Mouse (Mus musculus) MEL (cell line): Measurements from ENCODE around the gene Camta1. TPM values are rescaled to one million over a fixed set of nuclear protein-coding genes. Genes with fewer than 3 reads are reported as not detected.

Experiments
- DNase-seq: peaks from one replicate; pipeline ENCODE4 v3.0.0; 2011; ENCODE audit warnings: low read depth, low spot score
- H3K27ac ChIP-seq: 2 replicates; pipeline ENCODE4 v1.5.1; 2012; ENCODE audit warnings: low read depth, mild to moderate bottlenecking, control low read depth, low read length, moderate library complexity; ENCODE audit not compliant: control insufficient read depth
- H3K27me3 ChIP-seq, 2 experiments: fragments of 150-350 bp in 1 of 2; sonication (generic) in 1 of 2; 2 replicates each; pipeline ENCODE4 v1.6.1; 2012; ENCODE audit warnings: low read length in 2 of 2, mild to moderate bottlenecking in 2 of 2, improper control_type of control experiment in 1 of 2, moderate library complexity in 1 of 2; ENCODE audit not compliant: insufficient read depth in 2 of 2, control insufficient read depth in 1 of 2
- H3K36me3 ChIP-seq, 2 experiments: 2 replicates each; pipeline ENCODE4 v1.6.1; 2012 to 2014; ENCODE audit warnings: low read length in 2 of 2, improper control_type of control experiment in 1 of 2, inconsistent platforms in 1 of 2, mild to moderate bottlenecking in 1 of 2; ENCODE audit not compliant: insufficient read depth in 2 of 2, control insufficient read depth in 1 of 2
- H3K4me1 ChIP-seq, 2 experiments: fragments of 150-350 bp in 1 of 2; sonication (generic) in 1 of 2; 2 replicates each; pipeline ENCODE4 v1.6.1; 2012; ENCODE audit warnings: low read length in 2 of 2, improper control_type of control experiment in 1 of 2, mild to moderate bottlenecking in 1 of 2; ENCODE audit not compliant: insufficient read depth in 2 of 2, control insufficient read depth in 1 of 2
- H3K4me3 ChIP-seq, 2 experiments: fragments of 150-350 bp in 1 of 2; sonication (generic) in 1 of 2; 2 replicates each; pipeline ENCODE4 v1.5.1; 2012; ENCODE audit warnings: low read depth in 2 of 2, low read length in 2 of 2, mild to moderate bottlenecking in 2 of 2, moderate library complexity in 2 of 2, control low read depth in 1 of 2, improper control_type of control experiment in 1 of 2; ENCODE audit not compliant: control insufficient read depth in 1 of 2, insufficient read depth in 1 of 2
- H3K79me2 ChIP-seq: 2 replicates; pipeline ENCODE4 v1.6.1; 2012; ENCODE audit warnings: mild to moderate bottlenecking, low read length, moderate library complexity; ENCODE audit not compliant: control insufficient read depth, poor library complexity, insufficient read depth
- H3K9ac ChIP-seq: 2 replicates; pipeline ENCODE4 v1.6.1; 2012; ENCODE audit warnings: low read depth, mild to moderate bottlenecking, control low read depth, low read length, moderate library complexity; ENCODE audit not compliant: control insufficient read depth, poor library complexity, severe bottlenecking
- H3K9me3 ChIP-seq: fragments of 150-350 bp; sonication (generic); replicated peaks from 2 replicates; pipeline ENCODE4 v1.6.1; 2012; ENCODE audit warnings: mild to moderate bottlenecking, low read length, improper control_type of control experiment, moderate library complexity; ENCODE audit not compliant: insufficient read depth
- CTCF ChIP-seq, 3 experiments: IDR thresholded peaks in 2 of 3; conservative IDR thresholded peaks in 1 of 3; 2 replicates each; pipeline ENCODE4 v1.5.1; 2011 to 2012; ENCODE audit warnings: low read length in 3 of 3, low read depth in 2 of 3, mild to moderate bottlenecking in 2 of 3, improper control_type of control experiment in 1 of 3, inconsistent platforms in 1 of 3, mixed read lengths in 1 of 3, moderate library complexity in 1 of 3; ENCODE audit not compliant: control insufficient read depth in 1 of 3, insufficient read depth in 1 of 3, poor library complexity in 1 of 3, severe bottlenecking in 1 of 3
- E2F4 ChIP-seq: IDR thresholded peaks from 2 replicates; pipeline ENCODE4 v1.6.1; 2011; ENCODE audit warnings: low read depth, low read length, improper control_type of control experiment, borderline replicate concordance
- EP300 ChIP-seq, 2 experiments: IDR thresholded peaks; 2 replicates each; pipeline ENCODE4 v1.6.1; 2011; ENCODE audit warnings: improper control_type of control experiment in 2 of 2, low read length in 2 of 2, low read depth in 1 of 2, mild to moderate bottlenecking in 1 of 2
- ETS1 ChIP-seq: IDR thresholded peaks from 2 replicates; pipeline ENCODE4 v1.6.1; 2012; ENCODE audit warnings: low read depth, mild to moderate bottlenecking, inconsistent platforms, low read length, improper control_type of control experiment, moderate library complexity
- GABPA ChIP-seq: IDR thresholded peaks from 2 replicates; pipeline ENCODE4 v1.6.1; 2012; ENCODE audit warnings: low read depth, mild to moderate bottlenecking, inconsistent platforms, low read length, improper control_type of control experiment, moderate library complexity
- GATA1 ChIP-seq: IDR thresholded peaks from 2 replicates; pipeline ENCODE4 v1.6.1; 2011; ENCODE audit warnings: low read depth, low read length, improper control_type of control experiment
- HCFC1 ChIP-seq: IDR thresholded peaks from 2 replicates; pipeline ENCODE4 v1.6.1; 2012; ENCODE audit warnings: low read depth, mild to moderate bottlenecking, inconsistent platforms, low read length, improper control_type of control experiment, moderate library complexity
- KAT2A ChIP-seq: conservative IDR thresholded peaks from 2 replicates; pipeline ENCODE4 v1.6.1; 2012; ENCODE audit warnings: low read depth, low read length, improper control_type of control experiment, inconsistent platforms
- MAFK ChIP-seq: IDR thresholded peaks from 2 replicates; pipeline ENCODE4 v1.6.1; 2011; ENCODE audit warnings: low read depth, mild to moderate bottlenecking, low read length, improper control_type of control experiment, borderline replicate concordance
- MAX ChIP-seq: IDR thresholded peaks from 2 replicates; pipeline ENCODE4 v1.6.1; 2011; ENCODE audit warnings: low read length, improper control_type of control experiment
- MAZ ChIP-seq: IDR thresholded peaks from 2 replicates; pipeline ENCODE4 v1.6.1; 2012; ENCODE audit warnings: low read depth, mild to moderate bottlenecking, inconsistent platforms, low read length, improper control_type of control experiment
- NELFE ChIP-seq: IDR thresholded peaks from 2 replicates; pipeline ENCODE4 v1.6.1; 2011; ENCODE audit warnings: low read depth, low read length, improper control_type of control experiment
- NRF1 ChIP-seq: IDR thresholded peaks from 2 replicates; pipeline ENCODE4 v1.6.1; 2014; ENCODE audit warnings: low read depth, mild to moderate bottlenecking, inconsistent platforms, low read length, improper control_type of control experiment, moderate library complexity; ENCODE audit not compliant: poor library complexity, insufficient read depth, severe bottlenecking
- POLR2AphosphoS2 ChIP-seq: IDR thresholded peaks from 2 replicates; pipeline ENCODE4 v1.6.1; 2011; ENCODE audit warnings: low read length, improper control_type of control experiment
- POLR2AphosphoS5 ChIP-seq: IDR thresholded peaks from 2 replicates; pipeline ENCODE4 v1.6.1; 2012; ENCODE audit warnings: low read depth, borderline replicate concordance, mild to moderate bottlenecking, inconsistent platforms, low read length, moderate library complexity, mixed read lengths
- SMC3 ChIP-seq: IDR thresholded peaks from 2 replicates; pipeline ENCODE4 v1.6.1; 2011; ENCODE audit warnings: low read depth, low read length, improper control_type of control experiment
- TBP ChIP-seq: IDR thresholded peaks from 2 replicates; pipeline ENCODE4 v1.8.0; 2011; ENCODE audit warnings: low read depth, low read length, improper control_type of control experiment
- UBTF ChIP-seq: IDR thresholded peaks from 2 replicates; pipeline ENCODE4 v1.6.1; 2012; ENCODE audit warnings: low read depth, mild to moderate bottlenecking, inconsistent platforms, low read length, improper control_type of control experiment, moderate library complexity, borderline replicate concordance; ENCODE audit not compliant: insufficient read depth
- USF1 ChIP-seq: IDR thresholded peaks from 2 replicates; pipeline ENCODE4 v1.6.1; 2014; ENCODE audit warnings: low read depth, mild to moderate bottlenecking, inconsistent platforms, low read length, improper control_type of control experiment, moderate library complexity
- USF2 ChIP-seq, 2 experiments: IDR thresholded peaks; 2 replicates each; pipeline ENCODE4 v1.6.1; 2011 to 2012; ENCODE audit warnings: improper control_type of control experiment in 2 of 2, low read length in 2 of 2, borderline replicate concordance in 1 of 2, inconsistent platforms in 1 of 2, low read depth in 1 of 2, mild to moderate bottlenecking in 1 of 2; ENCODE audit not compliant: insufficient read depth in 1 of 2
- ZC3H11A ChIP-seq: IDR thresholded peaks from 2 replicates; pipeline ENCODE4 v1.6.1; 2012; ENCODE audit warnings: low read depth, mild to moderate bottlenecking, inconsistent platforms, low read length, improper control_type of control experiment
- ZKSCAN1 ChIP-seq: IDR thresholded peaks from 2 replicates; pipeline ENCODE4 v1.6.1; 2012; ENCODE audit warnings: low read depth, mild to moderate bottlenecking, inconsistent platforms, low read length, improper control_type of control experiment, moderate library complexity
- ZNF384 ChIP-seq: IDR thresholded peaks from 2 replicates; pipeline ENCODE4 v1.6.1; 2012; ENCODE audit warnings: low read depth, mild to moderate bottlenecking, inconsistent platforms, low read length, improper control_type of control experiment
- polyA plus RNA-seq, 2 experiments: library from polyadenylated mRNA; stranded (reverse) in 1 of 2; unstranded in 1 of 2; fragments of >175 nt in 1 of 2; fragments of >200 nt in 1 of 2; gene quantifications; 2 replicates each; pipeline versions ENCODE4 v1.2.1 to v1.2.4; 2012; ENCODE audit warnings: low replicate concordance in 2 of 2, low read depth in 1 of 2; ENCODE audit not compliant: insufficient read length in 2 of 2, insufficient read depth in 1 of 2, missing spikeins in 1 of 2
- total RNA-seq: library from RNA; depleted of rRNA; stranded (reverse); fragments of 300-350 nt; gene quantifications from 2 replicates; pipeline ENCODE4 v1.2.3, GENCODE M21; 2012

The Camta1 gene
- total and polyA plus RNA-seq, 3 experiments, result 28.2 to 87.5 TPM; not detected in 1

DNA sequence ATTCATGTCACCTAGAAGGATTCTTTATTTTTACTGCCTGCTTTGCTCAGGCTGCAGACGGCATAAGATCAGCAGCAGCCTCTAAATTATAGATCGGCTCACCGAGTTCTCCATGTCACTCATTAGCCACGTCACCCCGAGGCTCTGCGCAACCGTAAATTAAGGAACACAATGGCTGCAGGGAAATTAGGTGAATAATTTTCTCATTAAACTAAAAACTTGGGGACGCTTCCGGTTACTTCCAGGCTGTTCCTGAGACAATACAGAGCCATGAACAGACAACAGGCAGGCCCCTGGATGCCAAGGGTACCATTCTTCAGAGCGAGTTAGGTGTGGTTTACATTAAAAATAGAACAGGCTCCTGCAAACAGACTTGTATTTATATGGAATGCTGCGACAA is 472.3 kb downstream of the Camta1 start:
- H3K79me2 ChIP-seq, result no peaks in the 10 kb centered on the region
- no peak overlapping the region for H3K4me3 ChIP-seq
- no peaks in the 10 kb centered on the region for H3K27me3 ChIP-seq
- no peak overlapping the region for H3K27ac ChIP-seq
- no peak for DNase-seq
- TF ChIP-seq GATA1, result no peak
- no peak for TF ChIP-seq NRF1
- no peak for TF ChIP-seq TBP
- no peak for TF ChIP-seq POLR2AphosphoS5
- no peak for TF ChIP-seq MAFK
- no peak for TF ChIP-seq USF1
- no peak for TF ChIP-seq CTCF (IDR thresholded peaks at IDR 0.05 in 2 of 3, conservative IDR thresholded peaks at IDR 0.05 in 1 of 3; ENCODE audit: control insufficient read depth in 1 of 3, insufficient read depth in 1 of 3, low read depth in 2 of 3, low read length in 3 of 3, poor library complexity in 1 of 3, severe bottlenecking in 1 of 3)
- TF ChIP-seq ZKSCAN1, result no peak
- no peak for TF ChIP-seq SMC3
- no peak for TF ChIP-seq E2F4
- TF ChIP-seq ZC3H11A, result no peak
- no peak for TF ChIP-seq POLR2AphosphoS2
- no peak for TF ChIP-seq MAX
- no peak for TF ChIP-seq ETS1
- no peak for TF ChIP-seq USF2 (IDR thresholded peaks at IDR 0.05; ENCODE audit: borderline replicate concordance in 1 of 2, insufficient read depth in 1 of 2, low read depth in 1 of 2, low read length in 2 of 2)
- TF ChIP-seq NELFE, result no peak
- no peak for TF ChIP-seq KAT2A
- TF ChIP-seq UBTF, result no peak
- H3K4me1 ChIP-seq, result no peaks in the 10 kb centered on the region
- no peaks in the 10 kb centered on the region for H3K36me3 ChIP-seq
- H3K9me3 ChIP-seq, result no peaks in the 10 kb centered on the region
- no peak overlapping the region for H3K9ac ChIP-seq

- no peak for TF ChIP-seq ZNF384
- TF ChIP-seq TBP, result no peak
- TF ChIP-seq MAZ, result no peak
- no peak for TF ChIP-seq HCFC1
- no peak for TF ChIP-seq GABPA
- TF ChIP-seq EP300 (IDR thresholded peaks at IDR 0.05; ENCODE audit: low read depth in 1 of 2, low read length in 2 of 2), result no peak
- DNase-seq, result no peak
- no peaks in the 10 kb centered on the region for H3K9me3 ChIP-seq
- no peaks in the 10 kb centered on the region for H3K27me3 ChIP-seq
- no peaks in the 10 kb centered on the region for H3K36me3 ChIP-seq
- H3K9ac ChIP-seq, result no peak overlapping the region
- H3K4me3 ChIP-seq, result no peak overlapping the region
- no peak overlapping the region for H3K27ac ChIP-seq
- no peaks in the 10 kb centered on the region for H3K4me1 ChIP-seq
- no peaks in the 10 kb centered on the region for H3K79me2 ChIP-seq
These were observed 474.8 kb downstream of the Camta1 start for GRCm38 (mm10) chr4:151386701-151387451.
